Mouse (Mus musculus) CD8-positive naive resting alpha-beta T cell, adult 2 months (primary cell): Measurements from ENCODE around the gene Hcrtr1.

Experiments used
- DNase-seq, 2 experiments: peaks; one replicate each; pipeline ENCODE4 v3.0.0; 2022; ENCODE audit warnings: low read depth in 2 of 2, low spot score in 2 of 2

Hcrtr1 gene

GRCm38 (mm10) chr4:130124110-130124509 lies 15.0 kb downstream of the Hcrtr1 start:
- no peak for DNase-seq

GRCm38 (mm10) chr4:130123020-130123419 lies 16.1 kb downstream of the Hcrtr1 start:
- no peak for DNase-seq

- DNase-seq, result no peak
Measured at GRCm38 (mm10) chr4:130121560-130121959, 17.6 kb downstream of the Hcrtr1 start.

GRCm38 (mm10) chr4:130120752-130121151 lies 18.4 kb downstream of the Hcrtr1 start:
- DNase-seq, result no peak

- DNase-seq, result no peak
Measured at GRCm38 (mm10) chr4:130112732-130113131, 26.4 kb downstream of the Hcrtr1 start.

DNA sequence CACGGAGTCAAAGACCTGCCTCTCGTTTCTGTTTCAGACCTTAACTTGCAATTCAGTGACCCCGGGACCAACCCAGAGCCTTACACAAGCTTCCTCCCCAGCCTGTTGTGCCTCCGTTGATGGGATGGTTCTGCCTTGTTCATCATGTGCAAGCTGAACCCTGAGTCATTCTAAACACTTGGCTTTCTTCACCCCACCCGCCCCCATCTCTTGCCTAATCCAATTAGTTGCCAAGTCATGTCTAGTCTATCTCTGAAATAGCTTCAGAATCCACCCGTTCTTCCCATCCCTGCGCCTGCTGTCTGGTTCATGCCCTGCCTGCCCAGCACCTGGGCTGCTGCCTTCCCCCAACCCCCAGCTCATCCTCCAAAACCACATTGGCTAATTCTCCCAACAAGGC lies 26.9 kb downstream of the Hcrtr1 start:
- no peak for DNase-seq

DNA sequence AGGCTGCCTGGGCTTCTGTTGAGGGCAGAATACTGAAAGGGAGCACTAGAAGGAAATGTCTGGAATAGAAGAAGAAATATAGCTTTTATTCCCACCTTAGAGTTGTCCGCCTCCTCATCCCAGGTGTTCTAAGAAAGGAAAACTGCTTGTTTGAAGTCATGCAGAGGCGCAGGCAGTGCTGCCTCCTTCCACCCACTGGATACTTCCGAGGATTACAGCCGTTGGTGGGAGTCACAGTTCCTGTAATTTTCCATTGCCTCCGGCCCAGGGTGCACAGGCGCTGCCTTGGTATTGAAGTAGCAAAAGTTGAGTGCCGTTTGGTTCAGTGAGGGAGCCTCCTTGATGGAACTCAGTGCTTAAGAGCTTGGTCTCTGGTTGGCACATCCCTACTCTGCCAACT lies 29.1 kb downstream of the Hcrtr1 start:
- no peak for DNase-seq

DNA sequence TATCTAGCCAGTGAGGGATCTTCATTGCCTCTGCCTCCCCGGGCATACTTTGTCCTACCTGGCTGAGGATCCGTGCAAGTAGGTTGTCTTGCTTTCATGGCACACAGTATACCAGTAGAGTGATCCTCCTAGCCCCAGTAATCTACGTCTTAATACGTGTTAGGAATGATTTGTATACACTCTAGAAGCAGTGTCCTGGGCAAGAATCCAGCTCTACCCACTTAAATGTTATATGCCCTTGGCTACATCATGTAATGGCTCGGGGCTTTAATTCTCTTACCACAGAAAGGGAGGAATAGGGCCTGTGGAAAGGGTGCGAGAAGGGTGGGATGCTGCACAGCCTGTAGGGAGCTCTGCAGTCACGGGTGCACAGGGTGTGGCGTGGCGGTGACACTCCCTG lies 29.5 kb downstream of the Hcrtr1 start:
- DNase-seq, result no peak

DNA sequence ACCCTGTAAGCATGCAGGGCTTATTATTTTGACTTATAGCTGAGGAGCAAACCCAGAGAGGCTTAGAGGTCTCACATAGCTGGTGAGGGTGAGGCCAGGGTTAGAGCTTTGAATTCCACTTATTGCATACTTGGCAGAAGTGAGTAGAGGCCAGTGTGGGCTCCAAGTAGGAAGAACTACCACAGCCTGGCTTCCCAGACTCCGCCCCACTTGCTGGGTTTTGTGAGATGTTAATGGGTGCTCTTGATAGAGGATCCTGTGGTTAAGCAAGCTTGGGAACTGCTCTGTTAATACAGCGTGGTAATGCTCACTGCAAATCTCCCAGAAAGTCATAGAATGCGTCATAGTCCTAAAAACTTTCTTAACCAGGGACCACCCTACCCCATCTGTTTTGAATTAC lies 30.2 kb downstream of the Hcrtr1 start:
- DNase-seq, result no peak

GRCm38 (mm10) chr4:130107444-130108131 lies 31.6 kb downstream of the Hcrtr1 start:
- peak; percentile 95 to 99 for DNase-seq

GRCm38 (mm10) chr4:130107065-130107443 lies 32.1 kb downstream of the Hcrtr1 start:
- no peak for DNase-seq

DNA sequence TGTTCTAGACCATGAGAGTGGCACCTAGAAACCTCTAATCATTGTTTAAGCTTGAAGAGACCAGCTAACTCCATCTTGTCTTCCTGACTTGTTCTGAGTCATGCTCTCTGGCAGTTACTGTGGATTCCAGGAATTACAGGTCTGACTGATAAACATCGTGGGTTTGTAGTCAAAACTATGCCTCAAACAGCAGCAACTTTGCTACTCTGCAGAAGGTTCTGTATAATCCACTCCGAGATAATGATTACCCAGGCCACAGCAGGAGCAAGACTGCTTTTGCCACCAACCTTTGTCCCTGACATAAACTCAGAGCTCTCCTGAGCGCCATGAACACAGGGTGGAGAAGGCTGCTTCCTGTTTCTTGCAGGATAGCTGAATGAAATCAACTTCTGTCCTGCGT lies 34.6 kb downstream of the Hcrtr1 start:
- DNase-seq, result no peak

GRCm38 (mm10) chr4:130103632-130104031 lies 35.5 kb downstream of the Hcrtr1 start:
- DNase-seq, result no peak

DNA sequence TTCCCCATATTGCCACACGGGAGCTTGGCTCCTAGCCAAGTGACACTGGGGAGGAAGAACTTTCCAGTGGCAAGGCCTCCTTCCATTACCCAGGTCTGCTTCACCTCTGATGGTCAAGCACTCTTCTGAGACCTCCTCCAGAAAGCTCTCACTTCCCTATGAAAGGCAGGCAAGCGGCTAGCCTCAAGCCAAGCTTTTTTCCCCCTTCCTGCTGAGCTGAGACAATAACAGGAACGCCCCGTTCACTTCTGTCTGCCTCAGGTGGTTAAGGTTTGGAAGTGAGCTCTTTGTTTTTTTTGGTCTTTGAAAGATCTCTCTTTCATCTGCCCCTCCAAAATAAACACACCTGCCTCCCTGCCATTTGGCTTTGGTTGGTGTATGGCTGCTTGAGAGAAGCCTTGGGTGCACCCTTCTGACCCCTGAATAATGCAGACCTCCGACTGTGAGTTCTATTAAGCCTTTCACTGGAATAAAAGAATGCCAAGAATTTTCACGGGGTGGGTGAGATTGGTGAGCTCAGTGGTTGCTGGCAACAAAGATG lies 37.0 kb downstream of the Hcrtr1 start, which contains the start of gene Pef1:
Gene Pef1 (plus strand): TSS at position 448 of the 541 bp plus-strand sequence.
- DNase-seq, result no peak

GRCm38 (mm10) chr4:130101183-130101582 lies 38.0 kb downstream of the Hcrtr1 start:
- no peak for DNase-seq

- DNase-seq, result no peak
Measured at GRCm38 (mm10) chr4:130095137-130095536, 44.0 kb downstream of the Hcrtr1 start.

DNA sequence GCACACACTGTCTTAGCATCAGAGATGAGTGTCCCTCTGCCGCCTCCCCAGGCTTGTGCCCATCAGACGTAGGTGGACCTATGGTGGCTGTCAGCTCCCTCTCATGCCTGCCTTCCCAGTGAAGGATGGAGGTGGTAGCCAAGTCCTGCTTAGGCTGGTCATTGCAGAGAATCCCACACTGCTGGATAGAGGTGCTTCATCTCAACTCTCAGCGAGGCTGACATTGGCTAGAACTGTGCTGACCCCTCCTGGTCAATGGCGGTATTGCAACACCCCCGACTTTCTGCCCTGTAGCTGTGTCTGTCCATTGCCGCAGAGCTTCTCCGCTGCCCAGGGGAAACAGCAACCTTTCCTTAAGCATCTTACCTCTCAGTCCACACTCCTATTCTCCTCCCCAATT lies 51.9 kb downstream of the Hcrtr1 start:
- peak; percentile 88 to 92 for DNase-seq

- no peak for DNase-seq
Measured at GRCm38 (mm10) chr4:130085246-130085820, 53.8 kb downstream of the Hcrtr1 start.

DNA sequence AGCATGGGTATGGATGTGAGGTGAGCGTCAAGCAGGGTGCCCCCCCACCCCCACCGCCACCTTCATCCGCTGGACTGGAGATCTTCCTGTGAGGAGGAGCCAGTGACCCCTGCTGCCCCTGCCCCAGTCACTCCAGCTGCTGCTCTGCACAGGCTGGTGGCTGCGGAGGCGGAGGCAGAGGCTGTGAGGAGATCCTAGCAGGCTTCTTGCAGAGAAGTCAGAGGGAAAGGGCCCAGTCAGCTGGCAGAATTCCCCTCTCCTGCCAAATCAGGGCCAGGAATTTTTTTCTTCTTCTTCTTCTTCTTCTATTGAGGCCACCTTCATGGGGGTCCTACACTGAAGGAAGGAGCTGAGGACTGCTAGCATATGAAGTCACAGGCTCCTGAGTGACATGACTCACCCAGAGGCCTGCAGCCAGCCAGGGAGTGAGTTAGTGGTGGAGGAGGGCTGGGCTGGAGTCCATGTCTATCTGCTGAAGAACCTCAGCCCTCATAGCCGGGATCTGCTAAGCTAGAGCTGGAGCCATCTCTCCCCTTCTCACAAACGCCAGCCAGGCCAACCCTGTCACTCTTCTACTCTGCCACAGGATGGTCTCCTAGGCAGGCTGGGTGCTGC lies 54.7 kb downstream of the Hcrtr1 start:
- DNase-seq, result no peak

- DNase-seq, result no peak
Measured at GRCm38 (mm10) chr4:130082211-130082610, 56.9 kb downstream of the Hcrtr1 start.

- no peak for DNase-seq
Measured at GRCm38 (mm10) chr4:130081345-130082190, 57.6 kb downstream of the Hcrtr1 start.
